Comparison of ENCODE assay signal across 21 mouse cellular contexts in genomic region chr7:84068931-84069330, GRCm38 (mm10). TPM values are rescaled to one million over a fixed set of nuclear protein-coding genes. Genes with fewer than 3 reads are reported as not detected.
DNase-seq lines count a peak whose midpoint lies in the region; ATAC-seq lines count a peak whose summit lies in the region.
"Had no signal": no experiment of that assay in that cellular context is flagged by ENCODE, and none has a peak within 500 bp of the region (broad histone marks: within the 10 kb centered on the region; RNA-seq: fewer than 3 reads in every experiment).

No protein-coding gene starts in this region.

- peak; percentile 18 for DNase-seq in urinary bladder, postnatal 14 days (ENCODE audit: low spot score)
- no peak for DNase-seq in urinary bladder, postnatal 10 days (ENCODE audit: low spot score)
- DNase-seq in cerebellum, adult 9-10 months = peak; percentile 91
- peak; percentile 57 for DNase-seq in gastrocnemius, postnatal 10 days
- no peak for DNase-seq in midbrain, embryonic 11.5 days (ENCODE audit: low spot score, missing footprints)
- DNase-seq: adrenal gland, postnatal 14 days; embryo, embryonic 11 days; forebrain, postnatal 0 days; layer of hippocampus, postnatal 36 days; lung, adult 18-20 months; lung, postnatal 4 days; midbrain, embryonic 14.5 days; right cerebral cortex, postnatal 25 days; thymus, postnatal 4 days had no signal

- no peak overlapping the region for H3K9ac ChIP-seq in midbrain, embryonic 11.5 days (ENCODE audit: low read length)
- H3K9ac ChIP-seq in forebrain, embryonic 15.5 days (replicated peaks) = no peak overlapping the region
- H3K9ac ChIP-seq: forebrain, postnatal 0 days; heart, embryonic 15.5 days; hindbrain, embryonic 13.5 days; neural tube, embryonic 12.5 days had no signal

- no peak overlapping the region for H3K4me3 ChIP-seq in midbrain, embryonic 11.5 days (ENCODE audit: low read depth, low read length)
- H3K4me3 ChIP-seq in forebrain, embryonic 15.5 days = no peak overlapping the region
- H3K4me3 ChIP-seq: erythroblast, embryonic 14.5 days; heart, embryonic 15.5 days; hindbrain, embryonic 13.5 days; neural tube, embryonic 12.5 days had no signal

- no peaks in the 10 kb centered on the region for H3K9me3 ChIP-seq in midbrain, embryonic 11.5 days (ENCODE audit: control insufficient read depth, low read length)
- no peaks in the 10 kb centered on the region for H3K9me3 ChIP-seq in forebrain, embryonic 15.5 days
- H3K9me3 ChIP-seq: heart, embryonic 15.5 days; hindbrain, embryonic 13.5 days; neural tube, embryonic 12.5 days had no signal

- no peak overlapping the region for H3K27ac ChIP-seq in midbrain, embryonic 11.5 days (ENCODE audit: low read depth, low read length)
- no peak overlapping the region for H3K27ac ChIP-seq in forebrain, embryonic 15.5 days (replicated peaks)
- H3K27ac ChIP-seq: heart, embryonic 15.5 days; hindbrain, embryonic 13.5 days; neural tube, embryonic 12.5 days had no signal

- H3K4me1 ChIP-seq in midbrain, embryonic 11.5 days (ENCODE audit: control insufficient read depth, insufficient read depth, low read length) = no peaks in the 10 kb centered on the region
- H3K4me1 ChIP-seq in forebrain, embryonic 15.5 days = no peaks in the 10 kb centered on the region
- H3K4me1 ChIP-seq: heart, embryonic 15.5 days; hindbrain, embryonic 13.5 days; neural tube, embryonic 12.5 days had no signal

- H3K36me3 ChIP-seq in midbrain, embryonic 11.5 days (ENCODE audit: control insufficient read depth, insufficient read depth, low read length) = no peaks in the 10 kb centered on the region
- no peaks in the 10 kb centered on the region for H3K36me3 ChIP-seq in forebrain, embryonic 15.5 days
- H3K36me3 ChIP-seq: heart, embryonic 15.5 days; hindbrain, embryonic 13.5 days; neural tube, embryonic 12.5 days had no signal

- H3K4me2 ChIP-seq in midbrain, embryonic 11.5 days = no peak overlapping the region
- H3K4me2 ChIP-seq in forebrain, embryonic 15.5 days (replicated peaks) = no peak overlapping the region
- H3K4me2 ChIP-seq: heart, embryonic 15.5 days; hindbrain, embryonic 13.5 days; neural tube, embryonic 12.5 days had no signal

- 77% methylated on average over 5 of the region's 5 CpGs for WGBS in midbrain, embryonic 11.5 days
- WGBS in forebrain, embryonic 15.5 days = 84% methylated on average over 5 of the region's 5 CpGs

- H3K27me3 ChIP-seq in midbrain, embryonic 11.5 days (ENCODE audit: control insufficient read depth, insufficient read depth, low read length) = no peaks in the 10 kb centered on the region
- no peaks in the 10 kb centered on the region for H3K27me3 ChIP-seq in forebrain, embryonic 15.5 days
- H3K27me3 ChIP-seq: heart, embryonic 15.5 days; hindbrain, embryonic 13.5 days; neural tube, embryonic 12.5 days had no signal

- ATAC-seq in inflammation-experienced regulatory T-cells, adult 6 months = no peak
- no peak for ATAC-seq in midbrain, embryonic 11.5 days (ENCODE audit: low FRiP score)
- no peak for ATAC-seq in forebrain, embryonic 15.5 days (replicated peaks)
- ATAC-seq: forebrain, postnatal 0 days had no signal

RNA-seq across cellular contexts. Expression of gene Cemip, which starts 17.4 kb away (rescaled TPM):
- total RNA-seq in gastrocnemius, postnatal 10 days (2021) = 1 to 10 TPM in 1 of 2 experiments, under 1 TPM in 1; 0.31 to 2.6 TPM
- polyA plus RNA-seq in inflammation-experienced regulatory T-cells, adult 6 months (2017; shearing (Covaris generic)) = under 1 TPM in 1 of 3 experiments, not detected in 2; 0.20 TPM
- polyA plus RNA-seq in midbrain, embryonic 11.5 days (2014; fragmentation: Nextera tagmentation; extraction: Ambion mirVana) = 0.62 and 0.63 TPM in 2 replicates
- 0.70 and 0.72 TPM in 2 replicates for polyA plus RNA-seq in forebrain, embryonic 15.5 days (2015; fragmentation: Nextera tagmentation; extraction: Ambion mirVana)
- polyA plus RNA-seq: limb, embryonic 11.5 days had no signal

Comparison
In these comparisons a context has a peak if more than half of its experiments do, and no peak if none do; other contexts are left out.
1. DNase-seq: peak in urinary bladder, postnatal 14 days (single experiment), cerebellum, adult 9-10 months (single experiment) and gastrocnemius, postnatal 10 days (single experiment); none in urinary bladder, postnatal 10 days (single experiment) and midbrain, embryonic 11.5 days (single experiment).